21 mouse cellular contexts compared by ENCODE assay signal in genomic region chr14:83154816-83155215, GRCm38 (mm10).
DNase-seq lines count a peak whose midpoint lies in the region; ATAC-seq and TF ChIP-seq lines count a peak whose summit lies in the region.
"Had no signal": no experiment of that assay in that cellular context is flagged by ENCODE, and none has a peak within 500 bp of the region (broad histone marks: within the 10 kb centered on the region; RNA-seq: fewer than 3 reads in every experiment).

No protein-coding gene starts in this region.

- no peak for TF ChIP-seq CTCF in midbrain, postnatal 0 days (IDR thresholded peaks at IDR 0.05)

- H3K4me2 ChIP-seq in forebrain, embryonic 14.5 days (ENCODE audit: low read length) = no peak overlapping the region
- H3K4me2 ChIP-seq in forebrain, embryonic 16.5 days (ENCODE audit: low read length) = no peak overlapping the region
- H3K4me2 ChIP-seq in midbrain, embryonic 11.5 days = no peak overlapping the region
- no peak overlapping the region for H3K4me2 ChIP-seq in midbrain, postnatal 0 days (ENCODE audit: low read depth, low read length, poor library complexity, severe bottlenecking)
- no peak overlapping the region for H3K4me2 ChIP-seq in neural tube, embryonic 13.5 days
- H3K4me2 ChIP-seq: liver, embryonic 11.5 days; midbrain, embryonic 15.5 days had no signal

- no peaks in the 10 kb centered on the region for H3K27me3 ChIP-seq in forebrain, embryonic 14.5 days (replicated peaks; ENCODE audit: control insufficient read depth, insufficient read depth, low read length)
- H3K27me3 ChIP-seq in forebrain, embryonic 16.5 days (replicated peaks; ENCODE audit: control insufficient read depth, insufficient read depth, low read length) = no peaks in the 10 kb centered on the region
- no peaks in the 10 kb centered on the region for H3K27me3 ChIP-seq in midbrain, embryonic 11.5 days (ENCODE audit: control insufficient read depth, insufficient read depth, low read length)
- H3K27me3 ChIP-seq in midbrain, postnatal 0 days (ENCODE audit: insufficient read depth, low read length) = no peaks in the 10 kb centered on the region
- no peaks in the 10 kb centered on the region for H3K27me3 ChIP-seq in neural tube, embryonic 13.5 days
- H3K27me3 ChIP-seq: midbrain, embryonic 15.5 days had no signal

- no peak overlapping the region for H3K9ac ChIP-seq in forebrain, embryonic 14.5 days (ENCODE audit: low read length)
- H3K9ac ChIP-seq in forebrain, embryonic 16.5 days (replicated peaks; ENCODE audit: low read depth, low read length) = no peak overlapping the region
- H3K9ac ChIP-seq in midbrain, embryonic 11.5 days (ENCODE audit: low read length) = no peak overlapping the region
- no peak overlapping the region for H3K9ac ChIP-seq in midbrain, postnatal 0 days (replicated peaks; ENCODE audit: low read length, poor library complexity, severe bottlenecking)
- H3K9ac ChIP-seq in neural tube, embryonic 13.5 days = no peak overlapping the region
- H3K9ac ChIP-seq: midbrain, embryonic 15.5 days had no signal

- no peaks in the 10 kb centered on the region for H3K36me3 ChIP-seq in forebrain, embryonic 14.5 days (ENCODE audit: control insufficient read depth, insufficient read depth, low read length)
- H3K36me3 ChIP-seq in forebrain, embryonic 16.5 days (ENCODE audit: control insufficient read depth, insufficient read depth) = no peaks in the 10 kb centered on the region
- H3K36me3 ChIP-seq in midbrain, embryonic 11.5 days (ENCODE audit: control insufficient read depth, insufficient read depth, low read length) = no peaks in the 10 kb centered on the region
- H3K36me3 ChIP-seq in midbrain, postnatal 0 days (ENCODE audit: insufficient read depth, low read length) = no peaks in the 10 kb centered on the region
- no peaks in the 10 kb centered on the region for H3K36me3 ChIP-seq in neural tube, embryonic 13.5 days
- H3K36me3 ChIP-seq: limb, embryonic 10.5 days; midbrain, embryonic 15.5 days had no signal

- H3K4me3 ChIP-seq in forebrain, embryonic 14.5 days (ENCODE audit: low read depth, low read length) = no peak overlapping the region
- H3K4me3 ChIP-seq in forebrain, embryonic 16.5 days (replicated peaks; ENCODE audit: low read length) = no peak overlapping the region
- no peak overlapping the region for H3K4me3 ChIP-seq in midbrain, embryonic 11.5 days (ENCODE audit: low read depth, low read length)
- H3K4me3 ChIP-seq in midbrain, postnatal 0 days (ENCODE audit: low read depth, low read length) = no peak overlapping the region
- H3K4me3 ChIP-seq in neural tube, embryonic 13.5 days = no peak overlapping the region
- H3K4me3 ChIP-seq: left cerebral cortex, adult 2 months; limb, embryonic 10.5 days; midbrain, embryonic 15.5 days had no signal

- no peak for ATAC-seq in forebrain, embryonic 14.5 days
- no peak for ATAC-seq in forebrain, embryonic 16.5 days
- ATAC-seq in midbrain, embryonic 11.5 days (ENCODE audit: low FRiP score) = peak; percentile 80
- no peak for ATAC-seq in midbrain, postnatal 0 days (ENCODE audit: low FRiP score)
- peak; percentile 88 for ATAC-seq in neural tube, embryonic 13.5 days (ENCODE audit: low read depth)
- ATAC-seq: inflammation-experienced regulatory T-cells, adult 6 months; midbrain, embryonic 15.5 days had no signal

- peak; percentile 4 for DNase-seq in forebrain, embryonic 14.5 days (ENCODE audit: low spot score)
- DNase-seq in midbrain, embryonic 11.5 days (ENCODE audit: low spot score, missing footprints) = no peak
- no peak for DNase-seq in midbrain, postnatal 0 days (ENCODE audit: low spot score)
- DNase-seq in embryo, embryonic 10.5 days (ENCODE audit: low spot score) = peak; percentile 64
- DNase-seq in adrenal gland, postnatal 25 days = no peak
- no peak for DNase-seq in lung, postnatal 10 days
- DNase-seq: adrenal gland, postnatal 10 days; cerebellum, adult 18-20 months; cerebellum, postnatal 36 days; gastrocnemius, postnatal 10 days; kidney, adult 9 months; lung, adult 2 months; lung, postnatal 4 days; right cerebral cortex, adult 18-20 months had no signal

- no peak overlapping the region for H3K27ac ChIP-seq in forebrain, embryonic 14.5 days (ENCODE audit: low read depth, low read length)
- H3K27ac ChIP-seq in forebrain, embryonic 16.5 days (ENCODE audit: low read length) = no peak overlapping the region
- H3K27ac ChIP-seq in midbrain, embryonic 11.5 days (ENCODE audit: low read depth, low read length) = no peak overlapping the region
- H3K27ac ChIP-seq in midbrain, postnatal 0 days (ENCODE audit: low read depth, low read length) = no peak overlapping the region
- H3K27ac ChIP-seq in neural tube, embryonic 13.5 days (replicated peaks) = no peak overlapping the region
- H3K27ac ChIP-seq: left cerebral cortex, adult 2 months; limb, embryonic 10.5 days; midbrain, embryonic 15.5 days had no signal

- H3K4me1 ChIP-seq in forebrain, embryonic 14.5 days (ENCODE audit: control insufficient read depth, insufficient read depth, low read length) = no peaks in the 10 kb centered on the region
- H3K4me1 ChIP-seq in forebrain, embryonic 16.5 days (replicated peaks; ENCODE audit: control insufficient read depth, insufficient read depth, low read length) = no peaks in the 10 kb centered on the region
- H3K4me1 ChIP-seq in midbrain, embryonic 11.5 days (ENCODE audit: control insufficient read depth, insufficient read depth, low read length) = no peaks in the 10 kb centered on the region
- H3K4me1 ChIP-seq in midbrain, postnatal 0 days (ENCODE audit: insufficient read depth, low read length) = no peaks in the 10 kb centered on the region
- no peaks in the 10 kb centered on the region for H3K4me1 ChIP-seq in neural tube, embryonic 13.5 days (replicated peaks)
- H3K4me1 ChIP-seq: limb, embryonic 10.5 days; midbrain, embryonic 15.5 days had no signal

- H3K9me3 ChIP-seq in forebrain, embryonic 14.5 days (replicated peaks; ENCODE audit: control insufficient read depth, low read length) = no peaks in the 10 kb centered on the region
- no peaks in the 10 kb centered on the region for H3K9me3 ChIP-seq in forebrain, embryonic 16.5 days (ENCODE audit: control insufficient read depth, low read length)
- H3K9me3 ChIP-seq in midbrain, embryonic 11.5 days (ENCODE audit: control insufficient read depth, low read length) = no peaks in the 10 kb centered on the region
- H3K9me3 ChIP-seq in midbrain, postnatal 0 days (ENCODE audit: low read length) = no peaks in the 10 kb centered on the region
- no peaks in the 10 kb centered on the region for H3K9me3 ChIP-seq in neural tube, embryonic 13.5 days
- H3K9me3 ChIP-seq: limb, embryonic 10.5 days; midbrain, embryonic 15.5 days had no signal

Comparison
In these comparisons a context has a peak if more than half of its experiments do, and no peak if none do; other contexts are left out.
1. ATAC-seq: peak in midbrain, embryonic 11.5 days (single experiment) and neural tube, embryonic 13.5 days (single experiment); none in forebrain, embryonic 14.5 days (single experiment), forebrain, embryonic 16.5 days (single experiment) and midbrain, postnatal 0 days (single experiment).
2. DNase-seq: peak in forebrain, embryonic 14.5 days (single experiment) and embryo, embryonic 10.5 days (single experiment); none in midbrain, embryonic 11.5 days (single experiment), midbrain, postnatal 0 days (single experiment), adrenal gland, postnatal 25 days (single experiment) and lung, postnatal 10 days (single experiment).